Mouse (Mus musculus) liver, embryonic 14.5 days (tissue): ENCODE measurements around the gene Elac2.

Experiments used
- CTCF ChIP-seq: IDR thresholded peaks from 2 replicates; pipeline ENCODE4 v1.5.1; 2016; ENCODE audit warnings: antibody characterized with exemption, low read depth, control low read depth
- EP300 ChIP-seq: IDR thresholded peaks from 2 replicates; pipeline ENCODE4 v1.6.1; 2016; ENCODE audit warnings: antibody characterized with exemption, low read depth

DNA sequence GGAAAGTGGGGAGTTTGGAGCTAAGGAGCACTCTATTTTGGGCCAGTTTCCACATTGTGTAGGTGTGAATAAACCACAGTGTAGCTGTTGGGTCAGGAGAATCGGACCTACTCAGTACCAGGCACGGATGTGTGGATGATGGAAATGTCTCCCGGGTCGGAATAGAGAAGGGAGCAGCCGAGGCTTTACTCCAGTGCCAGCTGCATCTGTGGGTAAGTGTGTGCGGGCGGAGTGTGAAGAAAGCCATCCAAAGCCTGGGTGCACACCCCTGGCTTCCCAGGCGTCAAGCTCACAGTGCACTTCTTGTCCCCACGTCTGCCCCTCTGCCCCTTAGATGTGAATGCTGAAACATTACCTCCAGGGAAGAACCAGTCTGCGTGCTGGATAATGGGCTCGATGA is 43.9 kb downstream of the Elac2 start:
- TF ChIP-seq CTCF (no peak), EP300 (no peak)
